Comparison of ENCODE assay signal across 23 mouse cellular contexts in genomic region chr1:136120263-136120603, GRCm38 (mm10). TPM values are rescaled to one million over a fixed set of nuclear protein-coding genes. Genes with fewer than 3 reads are reported as not detected.
DNase-seq lines count a peak whose midpoint lies in the region; ATAC-seq and TF ChIP-seq lines count a peak whose summit lies in the region.
"Had no signal": no experiment of that assay in that cellular context is flagged by ENCODE, and none has a peak within 500 bp of the region (broad histone marks: within the 10 kb centered on the region; RNA-seq: fewer than 3 reads in every experiment).

No protein-coding gene starts in this region.

- H3K4me3 ChIP-seq in hindbrain, embryonic 10.5 days = no peak overlapping the region
- no peak overlapping the region for H3K4me3 ChIP-seq in hindbrain, postnatal 0 days (ENCODE audit: low read length)
- H3K4me3 ChIP-seq in liver, embryonic 13.5 days (replicated peaks) = no peak overlapping the region
- H3K4me3 ChIP-seq in liver, postnatal 0 days (ENCODE audit: low read depth, low read length) = no peak overlapping the region
- no peak overlapping the region for H3K4me3 ChIP-seq in neural tube, embryonic 14.5 days (ENCODE audit: low read depth, low read length)
- no peak overlapping the region for H3K4me3 ChIP-seq in small intestine, adult 2 months (ENCODE audit: low read depth, low read length)
- H3K4me3 ChIP-seq: embryonic facial prominence, embryonic 10.5 days; erythroblast, embryonic 14.5 days; forebrain, embryonic 15.5 days; heart, embryonic 15.5 days had no signal

- no peaks in the 10 kb centered on the region for H3K9me3 ChIP-seq in hindbrain, embryonic 10.5 days
- H3K9me3 ChIP-seq in hindbrain, postnatal 0 days (ENCODE audit: low read length) = no peaks in the 10 kb centered on the region
- H3K9me3 ChIP-seq in liver, embryonic 13.5 days (replicated peaks) = no peaks in the 10 kb centered on the region
- H3K9me3 ChIP-seq in liver, postnatal 0 days (ENCODE audit: low read length) = no peaks in the 10 kb centered on the region
- no peaks in the 10 kb centered on the region for H3K9me3 ChIP-seq in neural tube, embryonic 14.5 days (ENCODE audit: control insufficient read depth, low read length)
- H3K9me3 ChIP-seq: embryonic facial prominence, embryonic 10.5 days; forebrain, embryonic 15.5 days; heart, embryonic 15.5 days had no signal

- no peak overlapping the region for H3K9ac ChIP-seq in hindbrain, postnatal 0 days (replicated peaks; ENCODE audit: low read length)
- no peak overlapping the region for H3K9ac ChIP-seq in liver, embryonic 13.5 days
- no peak overlapping the region for H3K9ac ChIP-seq in liver, postnatal 0 days (replicated peaks)
- no peak overlapping the region for H3K9ac ChIP-seq in neural tube, embryonic 14.5 days (replicated peaks; ENCODE audit: low read depth, low read length)
- H3K9ac ChIP-seq: forebrain, embryonic 15.5 days; heart, embryonic 15.5 days; hindbrain, embryonic 14.5 days had no signal

- DNase-seq in hindbrain, embryonic 10.5 days (ENCODE audit: low spot score) = no peak
- DNase-seq in hindbrain, postnatal 0 days (ENCODE audit: low spot score) = no peak
- no peak for DNase-seq in liver, embryonic 13.5 days
- DNase-seq in liver, postnatal 0 days = no peak
- no peak for DNase-seq in neural tube, embryonic 10.5 days (ENCODE audit: extremely low spot score, low spot score)
- DNase-seq in kidney, adult 8-10 months = no peak
- DNase-seq: adrenal gland, postnatal 14 days; cerebellum, adult 18-20 months; cerebellum, adult 9-11 months; cerebellum, postnatal 36 days; gastrocnemius, postnatal 36 days; heart, adult 18-20 months; heart, postnatal 14 days had no signal

- no peak for ATAC-seq in hindbrain, postnatal 0 days
- 0 out of 2 replicates have a peak, but pooled peaks have one; percentile 8 for ATAC-seq in liver, embryonic 13.5 days (ENCODE audit: low read depth)
- ATAC-seq in liver, postnatal 0 days = no peak
- peak; percentile 4; the same call in 1 of the 2 replicates for ATAC-seq in neural tube, embryonic 14.5 days (ENCODE audit: low read depth)
- ATAC-seq: activated CD4-positive, CD25-positive, alpha-beta regulatory T cell, adult 4 months; Patski had no signal

- H3K4me1 ChIP-seq in hindbrain, embryonic 10.5 days (replicated peaks) = peaks cover 38% of the 10 kb centered on the region
- H3K4me1 ChIP-seq in hindbrain, postnatal 0 days (ENCODE audit: insufficient read depth, low read length) = peaks cover 16% of the 10 kb centered on the region; the same call in 1 of the 2 replicates
- H3K4me1 ChIP-seq in liver, embryonic 13.5 days (replicated peaks) = peaks cover 19% of the 10 kb centered on the region
- H3K4me1 ChIP-seq in liver, postnatal 0 days (ENCODE audit: insufficient read depth) = peaks cover 14% of the 10 kb centered on the region
- peaks cover 8% of the 10 kb centered on the region; the same call in 1 of the 2 replicates for H3K4me1 ChIP-seq in neural tube, embryonic 14.5 days (ENCODE audit: control insufficient read depth, insufficient read depth, low read length)
- H3K4me1 ChIP-seq in small intestine, adult 2 months (ENCODE audit: control insufficient read depth, insufficient read depth, insufficient read length, low read length) = peaks cover 39% of the 10 kb centered on the region

- H3K36me3 ChIP-seq in hindbrain, embryonic 10.5 days = no peaks in the 10 kb centered on the region
- H3K36me3 ChIP-seq in hindbrain, postnatal 0 days (ENCODE audit: insufficient read depth, low read length) = no peaks in the 10 kb centered on the region
- H3K36me3 ChIP-seq in liver, embryonic 13.5 days = no peaks in the 10 kb centered on the region
- no peaks in the 10 kb centered on the region for H3K36me3 ChIP-seq in liver, postnatal 0 days (replicated peaks; ENCODE audit: insufficient read depth, low read length)
- no peaks in the 10 kb centered on the region for H3K36me3 ChIP-seq in neural tube, embryonic 14.5 days (ENCODE audit: control insufficient read depth, insufficient read depth, low read length)
- no peaks in the 10 kb centered on the region for H3K36me3 ChIP-seq in small intestine, adult 2 months (ENCODE audit: control insufficient read depth, insufficient read depth, low read length)
- H3K36me3 ChIP-seq: embryonic facial prominence, embryonic 10.5 days; forebrain, embryonic 15.5 days; heart, embryonic 15.5 days had no signal

- no peak for TF ChIP-seq EP300 in liver, postnatal 0 days (IDR thresholded peaks at IDR 0.05; ENCODE audit: low read depth)

- no peak overlapping the region for H3K4me2 ChIP-seq in hindbrain, postnatal 0 days (ENCODE audit: low read depth, low read length)
- H3K4me2 ChIP-seq in liver, embryonic 13.5 days = no peak overlapping the region
- H3K4me2 ChIP-seq in liver, postnatal 0 days (ENCODE audit: low read depth, low read length) = no peak overlapping the region
- H3K4me2 ChIP-seq in neural tube, embryonic 14.5 days (ENCODE audit: low read depth, low read length) = no peak overlapping the region
- H3K4me2 ChIP-seq: forebrain, embryonic 15.5 days; heart, embryonic 11.5 days; heart, embryonic 15.5 days; hindbrain, embryonic 14.5 days had no signal

- no peak for TF ChIP-seq POLR2A in small intestine, adult 2 months (IDR thresholded peaks at IDR 0.05; ENCODE audit: low read depth, low read length)

- no peak for TF ChIP-seq CTCF in hindbrain, postnatal 0 days (IDR thresholded peaks at IDR 0.05; ENCODE audit: low read depth)
- TF ChIP-seq CTCF in liver, postnatal 0 days (IDR thresholded peaks at IDR 0.05; ENCODE audit: low read depth) = no peak
- no peak for TF ChIP-seq CTCF in small intestine, adult 2 months (IDR thresholded peaks at IDR 0.05; ENCODE audit: extremely low read depth, insufficient read length, insufficient replicate concordance, low read depth, low read length)

- H3K27ac ChIP-seq in hindbrain, embryonic 10.5 days = 0 out of 2 replicates have a peak overlapping the region, but pooled peaks have one; percentile 60
- H3K27ac ChIP-seq in hindbrain, postnatal 0 days = no peak overlapping the region
- no peak overlapping the region for H3K27ac ChIP-seq in liver, embryonic 13.5 days
- H3K27ac ChIP-seq in liver, postnatal 0 days (ENCODE audit: low read depth) = no peak overlapping the region
- H3K27ac ChIP-seq in neural tube, embryonic 14.5 days (ENCODE audit: low read depth, low read length) = no peak overlapping the region
- peak overlapping the region; percentile 96 for H3K27ac ChIP-seq in small intestine, adult 2 months (ENCODE audit: insufficient read depth, low read depth, low read length)
- H3K27ac ChIP-seq: embryonic facial prominence, embryonic 10.5 days; forebrain, embryonic 15.5 days; heart, embryonic 15.5 days; hindbrain, embryonic 14.5 days had no signal

- WGBS in hindbrain, embryonic 10.5 days = 80% methylated on average over 1 of the region's 1 CpGs
- WGBS in hindbrain, postnatal 0 days = 72% methylated on average over 1 of the region's 1 CpGs
- WGBS in liver, embryonic 13.5 days (ENCODE audit: insufficient replicate concordance) = 3% methylated on average over 1 of the region's 1 CpGs
- 35% methylated on average over 1 of the region's 1 CpGs for WGBS in liver, postnatal 0 days (ENCODE audit: insufficient replicate concordance)
- WGBS in neural tube, embryonic 14.5 days = 71% methylated on average over 1 of the region's 1 CpGs
- 18% methylated on average over 1 of the region's 1 CpGs for WGBS in small intestine, adult 2 months

- 0 out of 2 replicates have a peak, but pooled peaks cover 10% of the 10 kb centered on the region for H3K27me3 ChIP-seq in hindbrain, embryonic 10.5 days (ENCODE audit: insufficient read depth, poor library complexity, severe bottlenecking)
- H3K27me3 ChIP-seq in hindbrain, postnatal 0 days (ENCODE audit: insufficient read depth, low read length) = no peaks in the 10 kb centered on the region
- no peaks in the 10 kb centered on the region for H3K27me3 ChIP-seq in liver, embryonic 13.5 days
- H3K27me3 ChIP-seq in liver, postnatal 0 days (ENCODE audit: insufficient read depth, low read length) = no peaks in the 10 kb centered on the region
- H3K27me3 ChIP-seq in neural tube, embryonic 14.5 days (ENCODE audit: control insufficient read depth, insufficient read depth, low read length) = no peaks in the 10 kb centered on the region
- no peaks in the 10 kb centered on the region for H3K27me3 ChIP-seq in small intestine, adult 2 months (ENCODE audit: control insufficient read depth, insufficient read depth, low read length)
- H3K27me3 ChIP-seq: forebrain, embryonic 15.5 days; Patski had no signal

RNA-seq across cellular contexts. Expression of gene Kif21b, which starts 11.0 kb away (rescaled TPM):
- 6.6 and 15.5 TPM in 2 replicates for polyA plus RNA-seq in hindbrain, embryonic 10.5 days (2016; fragmentation: Nextera tagmentation; extraction: Ambion mirVana)
- 144 and 155 TPM in 2 replicates for total RNA-seq in hindbrain, postnatal 0 days (2014; rRNA removed)
- 22.6 and 26.8 TPM in 2 replicates for polyA plus RNA-seq in hindbrain, postnatal 0 days (2015; fragmentation: Nextera tagmentation; extraction: Ambion mirVana)
- polyA plus RNA-seq in liver, embryonic 13.5 days (2015; fragmentation: Nextera tagmentation; extraction: Ambion mirVana) = 1.1 and 1.2 TPM in 2 replicates
- 0.91 and 1.1 TPM in 2 replicates for polyA plus RNA-seq in liver, postnatal 0 days (2015; fragmentation: Nextera tagmentation; extraction: Ambion mirVana)
- 43.1 and 54.5 TPM in 2 replicates for polyA plus RNA-seq in neural tube, embryonic 14.5 days (2014; fragmentation: Nextera tagmentation; extraction: Ambion mirVana)
- polyA plus RNA-seq in small intestine, adult 2 months (2012; rRNA removed) = 12.4 and 28.6 TPM in 2 replicates

Comparison
In these comparisons a context has a peak if more than half of its experiments do, and no peak if none do; other contexts are left out.
1. H3K27ac ChIP-seq: peak in hindbrain, embryonic 10.5 days (single experiment) and small intestine, adult 2 months (single experiment); none in hindbrain, postnatal 0 days (single experiment), liver, embryonic 13.5 days (single experiment), liver, postnatal 0 days (single experiment) and neural tube, embryonic 14.5 days (single experiment).
2. ATAC-seq: peak in liver, embryonic 13.5 days (single experiment) and neural tube, embryonic 14.5 days (single experiment); none in hindbrain, postnatal 0 days (single experiment) and liver, postnatal 0 days (single experiment).